Mouse (Mus musculus) monocyte, adult 59 days (primary cell): ENCODE measurements around the gene Klk1b16. TPM values are rescaled to one million over a fixed set of nuclear protein-coding genes. Genes with fewer than 3 reads are reported as not detected.

Experiments
- total RNA-seq, 2 experiments: library from RNA; stranded (reverse); gene quantifications; one replicate each; pipeline ENCODE4 v1.2.4; 2023

Gene Klk1b16
- total RNA-seq, result not detected

DNA sequence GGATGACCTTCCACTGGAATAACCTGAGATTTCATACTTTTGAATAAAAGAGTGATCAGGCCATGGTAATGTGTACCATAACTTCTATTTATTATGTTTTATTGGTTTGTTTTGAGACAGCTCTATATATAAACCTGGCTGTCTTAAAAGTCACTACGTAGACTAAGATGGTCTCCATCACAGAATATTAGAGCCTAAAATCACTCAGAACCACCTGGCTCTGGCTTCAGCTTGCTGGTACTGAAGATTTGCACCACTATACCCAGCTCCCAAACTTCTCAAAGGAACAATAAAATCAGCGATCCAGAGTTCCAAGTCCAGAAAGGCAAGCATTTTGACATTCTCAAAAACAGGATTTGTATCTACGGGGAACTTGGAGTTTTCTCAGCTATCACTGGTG, at the start of gene Klk1b16:
Gene Klk1b16, plus strand, starts transcription at position 301 of the 400 bp plus-strand sequence.

DNA sequence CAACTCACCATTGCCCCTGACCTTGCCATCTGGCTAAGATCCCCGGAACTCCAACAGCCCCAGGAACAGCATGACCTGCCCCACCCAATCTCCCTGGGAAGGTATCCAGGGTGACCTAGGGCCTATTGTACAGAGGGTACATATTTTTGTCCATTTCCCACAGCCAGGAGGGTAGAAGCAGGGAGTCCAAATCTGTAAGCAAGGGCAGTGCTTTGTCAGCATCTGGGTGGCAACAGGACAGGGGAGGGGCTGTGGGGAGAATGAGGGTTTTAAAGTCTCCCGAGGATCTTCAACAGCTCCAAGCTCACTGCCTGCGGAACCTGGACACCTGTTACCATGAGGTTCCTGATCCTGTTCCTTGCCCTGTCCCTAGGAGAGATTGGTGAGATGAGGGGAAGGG, 34.5 kb upstream of the Klk1b16 start, which contains the start of gene Klk1b21:
Gene Klk1b21, plus strand, starts transcription at position 301 of the 400 bp plus-strand sequence.

DNA sequence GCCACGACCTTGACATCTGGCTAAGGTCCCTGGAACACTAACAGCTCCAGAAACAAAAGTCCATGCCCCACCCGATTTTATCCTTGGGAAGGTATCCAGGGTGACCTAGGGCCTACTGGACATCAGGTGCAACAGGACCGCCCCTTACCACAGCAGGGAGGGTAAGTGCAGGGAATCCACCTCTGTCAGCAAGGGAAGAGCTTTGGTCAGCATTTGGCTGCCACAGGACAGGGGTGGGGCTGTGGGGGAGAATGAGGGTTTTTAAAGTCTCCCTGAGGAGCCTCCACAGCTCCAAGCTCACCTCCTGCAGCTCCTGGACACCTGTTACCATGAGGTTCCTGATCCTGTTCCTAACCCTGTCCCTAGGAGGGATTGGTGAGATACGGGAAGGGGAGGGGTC, 24.2 kb upstream of the Klk1b16 start, which contains the start of gene Klk1b22:
Gene Klk1b22, plus strand, starts transcription at position 301 of the 400 bp plus-strand sequence.

DNA sequence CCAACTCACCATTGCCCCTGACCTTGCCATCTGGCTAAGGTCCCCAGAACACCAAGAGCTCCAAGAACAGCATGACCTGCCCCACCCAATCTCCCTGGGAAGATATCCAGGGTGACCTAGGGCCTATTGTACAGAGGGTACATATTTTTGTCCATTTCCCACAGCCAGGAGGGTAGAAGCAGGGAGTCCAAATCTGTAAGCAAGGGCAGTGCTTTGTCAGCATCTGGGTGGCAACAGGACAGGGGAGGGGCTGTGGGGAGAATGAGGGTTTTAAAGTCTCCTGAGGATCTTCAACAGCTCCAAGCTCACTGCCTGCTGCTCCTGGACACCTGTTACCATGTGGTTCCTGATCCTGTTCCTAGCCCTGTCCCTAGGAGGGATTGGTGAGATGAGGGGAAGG, 51.4 kb downstream of the Klk1b16 start, which contains the start of gene Klk1b24:
Gene Klk1b24, plus strand, starts transcription at position 301 of the 400 bp plus-strand sequence.

Other genes with a start within 250 kb of the Klk1b16 start
- not detected for gene Klk15, start 203.0 kb upstream of the Klk1b16 start, total RNA-seq
- gene Klk1b8, start 186.1 kb upstream of the Klk1b16 start, total RNA-seq, result not detected
- gene Klk1b1, start 170.0 kb upstream of the Klk1b16 start, total RNA-seq, result not detected
- gene Klk1b9, start 160.7 kb upstream of the Klk1b16 start, total RNA-seq, result not detected
- not detected for gene Klk1b11, start 140.9 kb upstream of the Klk1b16 start, total RNA-seq
- gene Klk1b26, start 124.6 kb upstream of the Klk1b16 start, total RNA-seq, result not detected
- not detected for gene Klk1b27, start 84.5 kb upstream of the Klk1b16 start, total RNA-seq
- not detected for gene Klk1b21, start 34.4 kb upstream of the Klk1b16 start, total RNA-seq
- gene Klk1b22, start 24.1 kb upstream of the Klk1b16 start, total RNA-seq, result not detected
- gene Klk1b24, start 51.5 kb downstream of the Klk1b16 start, total RNA-seq, result not detected
- gene Klk1b3, start 61.4 kb downstream of the Klk1b16 start, total RNA-seq, result not detected
- gene Klk1b4, start 70.7 kb downstream of the Klk1b16 start, total RNA-seq, result not detected
- gene Klk1b5, start 79.2 kb downstream of the Klk1b16 start, total RNA-seq, result not detected
- under 1 TPM in 1 of 2 experiments, not detected in 1; 0.52 TPM for gene Klk1, start 88.6 kb downstream of the Klk1b16 start, total RNA-seq
- not detected for gene Gm36864, start 99.4 kb downstream of the Klk1b16 start, total RNA-seq
- 1 to 10 TPM; 1.6 to 1.9 TPM for gene 1700028J19Rik, start 109.9 kb downstream of the Klk1b16 start, total RNA-seq
- gene 2410002F23Rik, start 110.0 kb downstream of the Klk1b16 start, total RNA-seq, result 10 to 100 TPM; 56.9 to 61.6 TPM
- gene Acp4, start 120.6 kb downstream of the Klk1b16 start, total RNA-seq, result not detected
- 1 to 10 TPM in 1 of 2 experiments, not detected in 1; 4.4 TPM for gene Gm15517, start 124.7 kb downstream of the Klk1b16 start, total RNA-seq
- gene Clec11a, start 170.1 kb downstream of the Klk1b16 start, total RNA-seq, result under 1 TPM; 0.31 to 0.33 TPM
- 1 to 10 TPM; 1.1 to 1.2 TPM for gene Shank1, start 173.5 kb downstream of the Klk1b16 start, total RNA-seq
- gene Syt3, start 247.3 kb downstream of the Klk1b16 start, total RNA-seq, result 1 to 10 TPM in 1 of 2 experiments, under 1 TPM in 1; 0.89 to 1.4 TPM
- gene 1700008O03Rik, start 249.1 kb downstream of the Klk1b16 start, total RNA-seq, result 1 to 10 TPM; 1.0 to 1.2 TPM